Mouse (Mus musculus) kidney, adult 18-20 months (tissue): ENCODE measurements around the gene Clca3a2.
"Not testable (repeated sequence)": the region's sequence is repeated elsewhere in the genome, so short reads cannot be mapped to it uniquely, and the experiment has no call there.

Experiments used
- DNase-seq: peaks from one replicate; pipeline ENCODE4 v3.0.0; 2021

Gene Clca3a2

DNA sequence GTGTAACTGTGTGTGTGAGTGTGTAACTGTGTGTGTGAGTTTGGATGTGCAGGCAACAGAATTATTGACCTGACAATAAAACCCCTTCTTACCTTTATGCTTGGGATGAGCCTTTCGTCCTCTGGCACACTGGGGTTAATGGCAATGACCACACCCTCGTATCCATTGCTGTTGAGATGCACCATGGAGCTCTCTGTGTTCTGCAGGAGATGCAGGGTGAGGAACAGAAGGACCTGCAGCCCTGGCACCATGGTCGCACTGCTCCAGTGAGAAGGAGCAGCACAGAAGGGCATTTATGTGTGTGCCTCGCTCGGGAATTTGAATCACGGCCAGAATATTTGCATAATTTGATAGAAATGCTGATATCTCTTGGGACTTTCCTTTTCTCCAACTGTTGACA, at the start of gene Clca3a2:
Gene Clca3a2, minus strand, starts transcription at position 276 of the 400 bp plus-strand sequence.
- not testable (repeated sequence) for DNase-seq

GRCm38 (mm10) chr3:144849584-144849983, 30.3 kb upstream of the Clca3a2 start:
- no peak for DNase-seq

DNA sequence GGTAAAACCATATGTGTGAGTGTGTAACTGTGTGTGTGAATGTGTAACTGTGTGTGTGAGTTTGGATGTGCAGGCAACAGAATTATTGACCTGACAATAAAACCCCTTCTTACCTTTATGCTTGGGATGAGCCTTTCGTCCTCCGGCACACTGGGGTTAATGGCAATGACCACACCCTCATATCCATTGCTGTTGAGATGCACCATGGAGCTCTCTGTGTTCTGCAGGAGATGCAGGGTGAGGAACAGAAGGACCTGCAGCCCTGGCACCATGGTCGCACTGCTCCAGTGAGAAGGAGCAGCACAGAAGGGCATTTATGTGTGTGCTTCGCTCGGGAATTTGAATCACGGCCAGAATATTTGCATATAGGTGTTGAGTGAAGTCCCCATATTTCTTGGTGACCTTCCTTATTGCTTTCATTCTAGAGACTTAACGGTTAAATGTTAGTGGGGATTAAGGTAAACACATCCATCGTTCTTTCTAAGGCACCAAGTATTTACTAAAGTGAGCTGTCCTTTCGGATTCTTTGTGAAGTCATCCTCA, 29.8 kb upstream of the Clca3a2 start, which contains the start of gene Clca3b:
Gene Clca3b, minus strand, starts transcription at position 344 of the 543 bp plus-strand sequence.
- DNase-seq, result not testable (repeated sequence)

GRCm38 (mm10) chr3:144827257-144827656, 8.0 kb upstream of the Clca3a2 start:
- DNase-seq, result no peak

- DNase-seq, result peak; percentile 76
Measured at GRCm38 (mm10) chr3:144825151-144825550, 5.9 kb upstream of the Clca3a2 start.

DNA sequence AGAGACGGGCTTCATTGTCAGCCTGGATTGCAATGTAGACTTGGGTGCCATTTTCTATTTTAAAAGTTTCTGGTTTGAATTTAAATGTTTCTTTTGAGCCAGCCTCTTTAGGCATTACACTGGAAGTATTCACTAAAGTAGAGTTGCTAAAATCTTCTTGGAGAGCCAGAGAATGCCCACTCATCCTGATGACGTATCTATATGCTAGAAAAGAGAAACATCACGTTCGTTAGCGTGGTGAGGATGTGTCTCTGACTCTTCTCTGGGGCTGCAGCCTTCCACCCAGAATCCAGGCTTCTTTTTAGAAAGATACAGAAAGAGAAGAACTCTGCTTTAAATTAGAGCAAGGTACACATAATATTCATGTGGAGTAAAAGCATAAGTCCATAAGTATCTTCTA, 4.0 kb upstream of the Clca3a2 start:
- DNase-seq, result no peak

DNA sequence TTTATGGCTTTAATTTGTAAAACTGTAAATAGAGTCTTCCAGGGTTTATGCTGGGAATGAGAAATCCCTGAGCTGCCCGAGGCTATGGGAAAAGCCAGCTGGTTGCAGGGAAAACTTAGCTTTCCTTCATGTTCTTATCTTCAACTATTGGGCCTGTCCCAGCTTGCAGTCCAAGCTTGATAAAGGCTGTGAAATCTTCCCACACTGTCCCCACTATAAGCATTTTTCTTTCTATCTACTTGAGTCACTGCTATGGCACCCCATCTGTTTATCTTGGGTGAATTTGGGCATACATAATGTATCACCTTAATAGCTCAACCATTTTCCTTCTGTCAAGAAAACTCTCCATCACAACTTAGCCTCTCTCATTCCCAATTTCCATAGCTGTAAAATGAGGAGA, 1.3 kb upstream of the Clca3a2 start:
- DNase-seq, result no peak

GRCm38 (mm10) chr3:144813336-144813735, 6.0 kb downstream of the Clca3a2 start:
- DNase-seq, result not testable (repeated sequence)

DNA sequence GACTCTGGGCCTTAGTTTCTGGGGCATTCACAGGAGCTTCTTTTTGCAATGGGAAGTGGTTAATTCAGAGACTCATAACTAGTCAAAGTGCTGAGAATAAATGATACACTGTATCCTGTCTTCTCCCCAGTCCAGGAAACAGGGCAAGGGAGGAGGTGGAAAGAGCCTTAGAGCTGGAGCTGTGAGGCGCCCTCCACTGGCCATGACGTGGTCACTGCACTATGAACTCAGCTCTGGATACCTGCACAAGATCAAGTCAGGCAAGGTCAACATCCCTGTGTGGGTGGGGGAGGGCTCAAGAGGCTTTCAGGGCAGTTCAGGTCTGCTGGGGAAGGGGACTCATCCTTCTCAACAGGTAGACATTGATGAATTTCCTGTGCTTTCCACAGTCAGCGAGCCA, 7.5 kb downstream of the Clca3a2 start:
- DNase-seq, result no peak

DNA sequence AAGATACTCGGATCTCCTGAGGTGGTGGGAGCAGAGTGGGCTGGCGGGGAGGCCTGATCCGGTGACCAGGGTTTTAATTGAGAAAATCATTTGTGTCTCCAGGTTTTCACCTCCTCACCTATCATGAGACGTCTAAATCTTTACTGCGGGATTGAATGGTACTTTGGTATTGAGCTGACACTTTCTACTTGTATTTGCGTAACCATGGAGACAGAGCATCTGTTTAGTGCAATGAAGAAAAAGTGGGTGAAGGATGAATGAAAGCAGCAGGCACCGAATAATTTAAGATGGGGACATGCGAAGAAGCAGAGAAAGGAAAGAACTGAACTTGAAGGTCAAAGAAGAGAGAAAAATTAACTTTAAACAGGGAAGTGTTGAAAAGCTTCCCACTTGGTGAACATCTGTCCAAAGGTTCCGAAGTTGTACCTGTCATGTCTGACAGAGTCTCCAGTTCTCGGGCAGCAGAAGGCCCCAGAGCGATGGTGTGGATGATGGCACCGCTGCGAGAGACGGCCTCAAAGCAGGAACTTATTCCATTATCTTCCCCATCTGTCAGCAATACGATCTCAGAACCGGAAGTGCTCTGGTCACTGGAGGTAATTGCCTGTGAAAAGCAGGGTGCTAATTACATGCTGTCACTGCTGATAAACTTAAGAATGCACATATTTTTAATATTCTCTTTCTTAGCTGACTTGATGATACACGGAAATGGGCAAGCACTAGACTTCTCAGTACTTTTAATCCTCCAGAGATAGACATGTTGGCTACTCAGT, 11.0 kb downstream of the Clca3a2 start:
- not testable (repeated sequence) for DNase-seq

DNA sequence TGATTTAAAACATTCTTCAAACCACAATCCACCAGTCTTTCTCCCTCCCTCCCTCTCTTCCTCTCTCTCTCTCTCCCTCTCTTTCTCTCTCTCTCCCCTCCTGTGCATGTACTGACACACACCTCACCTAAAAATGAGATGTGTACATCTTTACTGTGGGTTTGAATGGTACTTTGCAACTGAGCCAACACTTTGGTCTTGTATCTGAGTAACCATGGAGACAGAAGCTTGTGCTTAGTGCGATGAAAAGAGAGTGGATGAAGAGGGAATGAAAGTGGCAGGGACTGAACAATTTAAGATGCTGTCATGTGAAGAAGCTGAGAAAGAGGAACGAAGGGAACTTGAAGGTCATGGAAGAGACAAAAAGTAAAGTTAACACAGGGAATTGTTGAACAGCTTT, 12.7 kb downstream of the Clca3a2 start:
- not testable (repeated sequence) for DNase-seq

DNA sequence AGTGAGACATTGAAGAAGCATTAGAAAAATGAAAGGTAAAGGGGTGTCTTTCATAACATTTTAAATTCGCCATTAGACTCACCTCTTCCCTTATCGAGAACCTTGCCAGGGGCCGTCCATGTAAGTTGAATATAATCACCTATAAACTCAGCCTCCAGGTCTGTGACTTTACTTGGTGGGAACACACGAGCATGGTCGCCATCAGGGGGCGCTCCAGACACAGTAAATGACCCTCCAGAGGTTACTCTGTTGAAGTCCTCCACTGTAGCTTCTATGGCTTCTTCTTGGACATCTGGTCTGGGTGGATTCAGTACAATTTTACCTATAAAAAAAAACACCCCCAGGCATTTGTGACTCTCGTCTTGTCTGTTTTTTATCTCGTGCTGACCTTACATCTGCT, 17.4 kb downstream of the Clca3a2 start:
- DNase-seq, result peak; percentile 19

- DNase-seq, result no peak
Measured at GRCm38 (mm10) chr3:144785181-144786148, 33.8 kb downstream of the Clca3a2 start.

- DNase-seq, result no peak
Measured at GRCm38 (mm10) chr3:144765161-144765560, 54.1 kb downstream of the Clca3a2 start.

- DNase-seq, result no peak
Measured at GRCm38 (mm10) chr3:144761454-144761853, 57.8 kb downstream of the Clca3a2 start.

DNA sequence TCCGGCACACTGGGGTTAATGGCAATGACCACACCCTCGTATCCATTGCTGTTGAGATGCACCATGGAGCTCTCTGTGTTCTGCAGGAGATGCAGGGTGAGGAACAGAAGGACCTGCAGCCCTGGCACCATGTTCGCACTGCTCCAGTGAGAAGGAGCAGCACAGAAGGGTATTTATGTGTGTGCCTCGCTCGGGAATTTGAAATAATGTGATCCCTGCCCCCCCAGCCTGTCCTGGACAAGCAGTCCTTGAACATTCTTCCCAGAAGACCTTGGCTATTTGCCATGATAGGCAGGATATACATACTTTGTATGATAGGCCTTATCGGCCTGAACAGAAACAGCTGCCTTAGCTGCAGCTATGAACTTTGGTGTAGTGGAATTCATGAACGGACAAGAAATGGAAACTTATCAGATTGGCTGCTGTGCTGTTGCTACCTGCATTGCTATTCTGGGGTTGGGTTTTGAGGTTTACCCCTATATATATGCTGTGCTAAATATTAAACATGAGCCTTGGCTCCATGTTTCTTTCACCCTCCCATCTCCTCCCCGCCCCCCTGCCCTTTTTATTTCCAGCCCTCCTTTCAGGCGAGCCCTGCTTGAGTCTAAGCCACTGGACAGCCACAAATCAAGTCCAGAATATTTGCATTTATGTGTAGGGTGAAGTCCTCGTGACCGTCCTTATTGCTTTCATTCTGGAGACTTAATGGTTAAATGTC, 58.5 kb downstream of the Clca3a2 start, which contains the start of gene Clca3a1:
Gene Clca3a1, minus strand, starts transcription at position 386 of the 718 bp plus-strand sequence.
- DNase-seq, result no peak

GRCm38 (mm10) chr3:144759719-144760118, 59.6 kb downstream of the Clca3a2 start:
- no peak for DNase-seq

DNA sequence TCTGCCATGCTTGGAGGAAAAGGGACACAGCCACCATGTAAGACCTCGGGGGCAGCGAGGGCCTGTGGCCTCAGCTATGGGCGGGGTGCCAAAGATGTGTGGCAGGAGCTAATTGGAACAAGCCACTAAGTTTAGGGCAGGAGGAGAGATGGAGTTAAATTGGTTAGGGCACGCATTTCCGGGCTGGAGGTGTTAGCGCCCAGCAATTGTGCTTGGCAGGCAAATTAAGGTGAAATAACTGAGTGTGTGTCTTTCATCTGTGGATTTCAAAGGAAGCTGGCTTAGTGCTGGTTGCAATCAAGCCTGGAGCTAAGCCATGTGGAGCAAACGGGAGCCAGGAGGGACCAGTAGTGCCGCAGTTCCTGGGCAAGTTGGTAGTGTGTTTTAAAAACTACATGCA, 63.2 kb downstream of the Clca3a2 start:
- DNase-seq, result not testable (repeated sequence)

DNA sequence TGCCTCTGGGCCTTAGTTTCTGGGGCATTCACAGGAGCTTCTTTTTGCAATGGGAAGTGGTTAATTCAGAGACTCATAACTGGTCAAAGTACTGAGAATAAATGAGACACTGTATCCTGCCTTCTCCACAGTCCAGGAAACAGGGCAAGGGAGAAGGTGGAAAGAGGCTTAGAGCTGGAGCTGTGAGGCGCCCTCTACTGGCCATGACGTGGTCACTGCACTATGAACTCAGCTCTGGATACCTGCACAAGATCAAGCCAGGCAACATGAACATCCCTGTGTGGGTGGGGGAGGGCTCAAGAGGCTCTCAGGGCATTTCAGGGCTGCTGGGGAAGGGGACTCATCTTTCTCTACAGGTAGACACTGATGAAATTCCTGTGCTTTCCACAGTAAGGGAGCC, 66.2 kb downstream of the Clca3a2 start:
- peak; percentile 16 for DNase-seq

DNA sequence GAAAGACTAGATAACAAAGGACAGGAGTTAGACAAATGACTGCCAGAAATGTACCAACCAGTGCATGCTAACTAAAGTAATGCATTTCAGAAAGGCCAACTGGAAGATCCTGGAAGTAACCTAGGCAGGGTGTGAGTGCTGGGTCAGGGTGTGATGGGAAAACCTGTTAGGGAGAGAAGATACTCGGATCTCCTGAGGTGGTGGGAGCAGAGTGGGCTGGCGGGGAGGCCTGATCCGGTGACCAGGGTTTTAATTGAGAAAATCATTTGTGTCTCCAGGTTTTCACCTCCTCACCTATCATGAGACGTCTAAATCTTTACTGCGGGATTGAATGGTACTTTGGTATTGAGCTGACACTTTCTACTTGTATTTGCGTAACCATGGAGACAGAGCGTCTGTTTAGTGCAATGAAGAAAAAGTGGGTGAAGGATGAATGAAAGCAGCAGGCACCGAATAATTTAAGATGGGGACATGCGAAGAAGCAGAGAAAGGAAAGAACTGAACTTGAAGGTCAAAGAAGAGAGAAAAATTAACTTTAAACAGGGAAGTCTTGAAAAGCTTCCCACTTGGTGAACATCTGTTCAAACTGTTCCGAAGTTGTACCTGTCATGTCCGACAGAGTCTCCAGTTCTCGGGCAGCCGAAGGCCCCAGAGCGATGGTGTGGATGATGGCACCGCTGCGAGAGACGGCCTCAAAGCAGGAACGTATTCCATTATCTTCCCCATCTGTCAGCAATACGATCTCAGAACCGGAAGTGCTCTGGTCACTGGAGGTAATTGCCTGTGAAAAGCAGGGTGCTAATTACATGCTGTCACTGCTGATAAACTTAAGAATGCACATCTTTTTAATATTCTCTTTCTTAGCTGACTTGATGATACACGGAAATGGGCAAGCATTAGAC, 70.0 kb downstream of the Clca3a2 start:
- not testable (repeated sequence) for DNase-seq

GRCm38 (mm10) chr3:144747706-144748105, 71.6 kb downstream of the Clca3a2 start:
- DNase-seq, result not testable (repeated sequence)
